Mouse (Mus musculus): ENCODE measurements around the gene Ak2. TPM values are rescaled to one million over a fixed set of nuclear protein-coding genes. Genes with fewer than 3 reads are reported as not detected.

The Ak2 gene
- polyA plus RNA-seq, 1 experiment from 2014 or later: 103 TPM

DNA sequence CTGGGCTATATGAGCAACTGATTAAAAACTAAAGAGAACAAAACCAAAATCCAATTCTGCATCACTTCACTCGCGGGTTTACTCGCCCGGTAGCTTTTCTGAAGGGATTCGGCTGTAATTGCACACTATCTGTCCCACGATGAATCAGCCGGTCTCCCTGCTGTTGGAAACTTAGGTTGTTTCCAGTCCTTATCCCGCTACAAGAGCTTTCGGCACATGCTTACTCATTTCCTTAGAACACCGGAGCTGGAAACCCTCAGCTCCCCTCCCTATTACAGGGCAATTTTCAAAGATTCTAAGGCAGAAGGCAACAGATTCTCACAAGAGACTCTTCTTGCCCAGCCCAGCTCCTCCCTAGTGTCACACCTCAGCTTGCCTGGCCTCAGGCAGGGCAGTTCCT lies 25.4 kb downstream of the Ak2 start:
- Histone ChIP-seq H3K27me3 (replicated peaks; ENCODE audit: control insufficient read depth, insufficient read depth, low read length) (no peaks in the 10 kb centered on the region), H3K9me3 (ENCODE audit: control insufficient read depth, low read length) (no peaks in the 10 kb centered on the region), H3K9ac (replicated peaks; ENCODE audit: low read depth, low read length) (no peak overlapping the region), H3K4me2 (ENCODE audit: low read length) (no peak overlapping the region), H3K36me3 (ENCODE audit: control insufficient read depth, insufficient read depth) (no peaks in the 10 kb centered on the region), H3K4me1 (replicated peaks; ENCODE audit: control insufficient read depth, insufficient read depth, low read length) (peaks cover 14% of the 10 kb centered on the region), H3K4me3 (replicated peaks; ENCODE audit: low read length) (no peak overlapping the region), H3K27ac (ENCODE audit: low read length) (no peak overlapping the region)
- no peak for ATAC-seq
- WGBS: 88% methylated on average over 10 of the region's 10 CpGs

DNA sequence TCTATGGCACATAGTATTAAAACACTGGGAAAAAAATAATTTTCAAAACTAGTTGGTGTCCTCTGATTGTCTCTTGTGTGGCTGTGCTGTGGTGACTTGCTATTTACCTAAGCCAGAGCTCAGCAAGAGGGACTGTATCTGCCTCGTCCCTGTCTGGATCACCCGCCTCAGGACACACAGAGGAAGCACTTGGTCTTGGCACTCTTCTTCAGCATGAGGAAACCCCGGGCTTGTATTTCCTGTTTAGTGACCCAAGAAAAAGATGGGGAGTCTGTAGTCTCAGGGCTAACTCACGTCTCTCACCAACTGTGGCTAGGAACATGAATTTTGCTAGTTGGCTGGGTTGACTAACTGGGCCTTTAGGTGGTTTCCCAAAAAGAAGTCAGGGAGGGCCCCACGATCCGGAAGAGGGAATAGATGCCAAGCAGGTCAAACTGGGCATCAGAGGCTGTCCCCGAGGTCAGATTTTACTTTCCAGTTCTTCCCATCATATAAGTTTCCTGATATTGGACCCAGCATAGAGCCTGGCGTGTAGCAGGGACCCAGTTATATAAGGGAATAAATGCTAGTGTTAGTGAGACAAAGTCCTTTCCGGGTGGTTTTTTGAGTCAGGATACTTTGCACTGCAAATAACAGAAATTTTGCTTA lies 27.2 kb downstream of the Ak2 start:
- Histone ChIP-seq H3K27ac (ENCODE audit: low read length) (no peak overlapping the region), H3K36me3 (ENCODE audit: control insufficient read depth, insufficient read depth) (no peaks in the 10 kb centered on the region), H3K4me2 (ENCODE audit: low read length) (no peak overlapping the region), H3K4me3 (replicated peaks; ENCODE audit: low read length) (no peak overlapping the region), H3K4me1 (replicated peaks; ENCODE audit: control insufficient read depth, insufficient read depth, low read length) (peaks cover 14% of the 10 kb centered on the region), H3K27me3 (replicated peaks; ENCODE audit: control insufficient read depth, insufficient read depth, low read length) (no peaks in the 10 kb centered on the region), H3K9me3 (ENCODE audit: control insufficient read depth, low read length) (no peaks in the 10 kb centered on the region), H3K9ac (replicated peaks; ENCODE audit: low read depth, low read length) (no peak overlapping the region)
- ATAC-seq: no peak
- WGBS: 86% methylated on average over 9 of the region's 9 CpGs

DNA sequence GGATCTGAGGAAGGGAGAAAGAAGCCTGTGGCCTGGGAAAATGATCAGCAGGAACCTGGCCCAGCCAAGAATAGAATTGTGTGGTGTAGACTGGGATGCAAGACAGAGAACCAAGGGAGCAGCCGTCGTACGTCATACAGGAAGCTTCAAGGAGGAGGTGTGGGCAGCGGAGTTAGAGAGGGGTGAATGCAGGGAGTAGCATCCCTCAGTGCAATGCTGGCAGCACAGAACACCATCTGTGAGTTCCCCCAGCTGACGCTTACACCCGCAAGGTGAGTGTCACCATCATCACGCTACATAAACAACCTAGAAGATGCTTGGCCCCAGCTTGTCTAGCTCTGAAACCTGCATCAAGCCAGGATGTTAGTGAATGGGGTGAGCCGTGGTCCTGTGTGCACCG lies 28.0 kb downstream of the Ak2 start:
- peaks cover 14% of the 10 kb centered on the region for H3K4me1 ChIP-seq (replicated peaks; ENCODE audit: control insufficient read depth, insufficient read depth, low read length)
- 62% methylated on average over 9 of the region's 9 CpGs for WGBS
- no peak overlapping the region for H3K4me3 ChIP-seq (replicated peaks; ENCODE audit: low read length)
- H3K9ac ChIP-seq (replicated peaks; ENCODE audit: low read depth, low read length): no peak overlapping the region
- no peaks in the 10 kb centered on the region for H3K36me3 ChIP-seq (ENCODE audit: control insufficient read depth, insufficient read depth)
- no peak for ATAC-seq
- no peak overlapping the region for H3K4me2 ChIP-seq (ENCODE audit: low read length)
- H3K9me3 ChIP-seq (ENCODE audit: control insufficient read depth, low read length): no peaks in the 10 kb centered on the region
- no peak overlapping the region for H3K27ac ChIP-seq (ENCODE audit: low read length)
- no peaks in the 10 kb centered on the region for H3K27me3 ChIP-seq (replicated peaks; ENCODE audit: control insufficient read depth, insufficient read depth, low read length)

DNA sequence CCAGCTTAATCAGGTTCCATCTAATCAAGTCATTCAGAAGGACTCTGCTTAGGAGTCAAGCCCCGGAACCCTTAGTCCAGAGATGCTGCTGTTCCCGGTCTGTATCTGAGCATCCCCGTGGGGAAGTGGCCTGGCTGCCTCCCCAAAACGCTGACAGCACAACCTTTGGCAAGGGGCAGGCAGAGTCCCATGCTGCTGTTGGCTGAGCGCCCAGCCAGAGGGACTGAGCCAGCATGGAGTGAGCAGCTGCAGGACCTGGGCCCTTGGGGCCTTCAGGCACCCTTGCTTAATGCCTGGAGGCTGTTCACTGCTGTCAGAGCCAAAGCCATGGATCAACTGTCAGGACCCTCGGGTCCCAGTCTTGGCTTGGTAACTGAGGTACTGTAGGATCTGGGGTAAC lies 28.7 kb downstream of the Ak2 start:
- Histone ChIP-seq H3K36me3 (ENCODE audit: control insufficient read depth, insufficient read depth) (no peaks in the 10 kb centered on the region), H3K9ac (replicated peaks; ENCODE audit: low read depth, low read length) (no peak overlapping the region), H3K27me3 (replicated peaks; ENCODE audit: control insufficient read depth, insufficient read depth, low read length) (no peaks in the 10 kb centered on the region), H3K27ac (ENCODE audit: low read length) (no peak overlapping the region), H3K9me3 (ENCODE audit: control insufficient read depth, low read length) (no peaks in the 10 kb centered on the region), H3K4me1 (replicated peaks; ENCODE audit: control insufficient read depth, insufficient read depth, low read length) (peaks cover 14% of the 10 kb centered on the region), H3K4me2 (ENCODE audit: low read length) (no peak overlapping the region), H3K4me3 (replicated peaks; ENCODE audit: low read length) (no peak overlapping the region)
- WGBS: 30% methylated on average over 6 of the region's 6 CpGs
- peak; percentile 64 for ATAC-seq

DNA sequence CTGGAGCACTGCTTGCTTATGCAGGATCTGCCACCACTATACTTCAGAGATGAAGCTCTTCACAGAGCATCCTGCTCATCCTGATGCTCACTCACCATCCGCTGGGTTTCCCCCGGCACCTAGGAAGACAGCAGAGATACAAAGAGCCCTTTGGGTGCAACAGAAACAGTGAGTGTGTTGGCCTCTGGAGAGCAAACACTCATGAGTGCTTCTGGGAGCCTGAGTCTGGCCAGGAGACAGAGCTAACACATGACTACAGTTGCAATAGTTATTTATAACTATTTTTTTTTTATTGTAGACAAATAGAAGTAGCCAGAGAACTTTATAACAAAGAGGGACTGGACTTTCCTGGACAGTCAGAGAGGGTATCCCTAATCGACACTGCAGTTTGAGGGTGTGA lies 29.7 kb downstream of the Ak2 start:
- no peaks in the 10 kb centered on the region for H3K9me3 ChIP-seq (ENCODE audit: control insufficient read depth, low read length)
- H3K4me3 ChIP-seq (replicated peaks; ENCODE audit: low read length): no peak overlapping the region
- H3K36me3 ChIP-seq (ENCODE audit: control insufficient read depth, insufficient read depth): no peaks in the 10 kb centered on the region
- 94% methylated on average over 3 of the region's 3 CpGs for WGBS
- H3K9ac ChIP-seq (replicated peaks; ENCODE audit: low read depth, low read length): no peak overlapping the region
- peaks cover 14% of the 10 kb centered on the region for H3K4me1 ChIP-seq (replicated peaks; ENCODE audit: control insufficient read depth, insufficient read depth, low read length)
- no peak overlapping the region for H3K4me2 ChIP-seq (ENCODE audit: low read length)
- H3K27me3 ChIP-seq (replicated peaks; ENCODE audit: control insufficient read depth, insufficient read depth, low read length): no peaks in the 10 kb centered on the region
- ATAC-seq: no peak
- no peak overlapping the region for H3K27ac ChIP-seq (ENCODE audit: low read length)

DNA sequence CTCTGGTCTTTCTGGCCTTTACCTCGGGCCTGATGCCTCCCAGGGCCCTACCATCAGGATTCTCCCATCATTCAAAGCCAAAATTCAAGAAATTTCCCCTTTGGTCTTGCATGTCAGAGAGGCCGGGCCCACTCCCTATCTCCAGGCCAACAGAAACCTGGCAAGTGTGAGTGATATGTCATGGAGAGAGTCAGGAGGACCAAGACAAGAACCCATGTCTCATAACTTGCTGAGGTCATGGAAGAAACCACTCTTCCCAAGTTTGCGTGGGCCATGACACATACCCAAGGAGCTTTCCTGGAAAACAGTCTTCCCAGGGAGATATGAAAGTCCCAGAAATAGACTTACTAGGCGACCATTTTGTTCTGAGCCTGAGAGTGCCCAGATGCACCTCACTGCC lies 30.1 kb downstream of the Ak2 start:
- Histone ChIP-seq H3K4me2 (ENCODE audit: low read length) (no peak overlapping the region), H3K27me3 (replicated peaks; ENCODE audit: control insufficient read depth, insufficient read depth, low read length) (no peaks in the 10 kb centered on the region), H3K4me3 (replicated peaks; ENCODE audit: low read length) (no peak overlapping the region), H3K27ac (ENCODE audit: low read length) (no peak overlapping the region), H3K9ac (replicated peaks; ENCODE audit: low read depth, low read length) (no peak overlapping the region), H3K36me3 (ENCODE audit: control insufficient read depth, insufficient read depth) (no peaks in the 10 kb centered on the region), H3K4me1 (replicated peaks; ENCODE audit: control insufficient read depth, insufficient read depth, low read length) (peaks cover 14% of the 10 kb centered on the region), H3K9me3 (ENCODE audit: control insufficient read depth, low read length) (no peaks in the 10 kb centered on the region)
- WGBS: 81% methylated on average over 4 of the region's 4 CpGs
- no peak for ATAC-seq

DNA sequence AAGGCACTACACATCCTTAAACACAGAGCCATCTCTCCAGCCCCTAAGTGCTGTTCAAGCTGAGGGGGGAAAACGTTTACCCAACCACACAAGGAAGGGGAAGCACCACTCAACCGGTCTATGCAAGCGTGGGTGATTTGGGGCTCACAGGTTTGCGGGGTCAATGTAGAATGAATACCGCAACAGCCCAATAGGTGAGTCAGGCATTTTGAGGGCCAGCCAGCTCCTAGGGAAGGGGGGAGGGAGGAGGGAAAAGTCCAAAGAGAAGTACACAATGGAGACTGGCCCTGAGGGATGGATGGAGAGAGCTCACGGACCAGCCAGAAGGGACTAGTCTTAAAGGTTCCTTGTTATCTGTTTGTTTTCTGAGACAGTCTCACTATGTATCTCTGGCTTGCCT lies 32.1 kb downstream of the Ak2 start:
- H3K9me3 ChIP-seq (ENCODE audit: control insufficient read depth, low read length): no peaks in the 10 kb centered on the region

DNA sequence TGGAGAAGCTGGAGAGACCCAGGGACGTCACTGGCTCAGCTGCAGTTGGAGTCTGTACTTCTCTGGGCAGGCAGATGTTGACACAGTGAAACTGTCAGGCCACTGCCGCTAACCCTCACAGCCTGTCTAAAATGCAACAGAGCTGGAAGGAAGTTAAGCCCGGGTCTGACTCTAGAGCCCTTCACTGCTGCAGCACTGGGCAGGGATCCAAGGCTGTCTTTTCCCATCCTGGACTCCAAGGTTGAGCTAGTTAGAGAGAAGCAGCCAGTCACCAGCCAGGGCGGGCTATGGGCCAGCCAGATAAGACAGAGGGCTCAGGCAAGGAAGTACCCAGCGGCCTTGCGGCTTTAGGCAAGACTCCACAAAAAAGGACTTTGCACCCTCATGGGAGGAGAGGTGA lies 33.0 kb downstream of the Ak2 start:
- no peak for ATAC-seq
- H3K27me3 ChIP-seq (replicated peaks; ENCODE audit: control insufficient read depth, insufficient read depth, low read length): no peaks in the 10 kb centered on the region
- WGBS: 63% methylated on average over 6 of the region's 6 CpGs
- H3K9me3 ChIP-seq (ENCODE audit: control insufficient read depth, low read length): no peaks in the 10 kb centered on the region
- H3K4me2 ChIP-seq (ENCODE audit: low read length): no peak overlapping the region
- no peaks in the 10 kb centered on the region for H3K36me3 ChIP-seq (ENCODE audit: control insufficient read depth, insufficient read depth)
- no peak overlapping the region for H3K27ac ChIP-seq (ENCODE audit: low read length)
- H3K4me1 ChIP-seq (replicated peaks; ENCODE audit: control insufficient read depth, insufficient read depth, low read length): peaks cover 11% of the 10 kb centered on the region
- H3K9ac ChIP-seq (replicated peaks; ENCODE audit: low read depth, low read length): no peak overlapping the region
- H3K4me3 ChIP-seq (replicated peaks; ENCODE audit: low read length): no peak overlapping the region

More for the DNA sequence above, 32.1 kb downstream of the Ak2 start:
- Histone ChIP-seq H3K27ac (ENCODE audit: low read length) (no peak overlapping the region), H3K4me3 (replicated peaks; ENCODE audit: low read length) (no peak overlapping the region), H3K4me1 (replicated peaks; ENCODE audit: control insufficient read depth, insufficient read depth, low read length) (peaks cover 14% of the 10 kb centered on the region), H3K4me2 (ENCODE audit: low read length) (no peak overlapping the region), H3K9ac (replicated peaks; ENCODE audit: low read depth, low read length) (no peak overlapping the region), H3K27me3 (replicated peaks; ENCODE audit: control insufficient read depth, insufficient read depth, low read length) (no peaks in the 10 kb centered on the region), H3K36me3 (ENCODE audit: control insufficient read depth, insufficient read depth) (no peaks in the 10 kb centered on the region)
- 76% methylated on average over 6 of the region's 6 CpGs for WGBS
- no peak for ATAC-seq

DNA sequence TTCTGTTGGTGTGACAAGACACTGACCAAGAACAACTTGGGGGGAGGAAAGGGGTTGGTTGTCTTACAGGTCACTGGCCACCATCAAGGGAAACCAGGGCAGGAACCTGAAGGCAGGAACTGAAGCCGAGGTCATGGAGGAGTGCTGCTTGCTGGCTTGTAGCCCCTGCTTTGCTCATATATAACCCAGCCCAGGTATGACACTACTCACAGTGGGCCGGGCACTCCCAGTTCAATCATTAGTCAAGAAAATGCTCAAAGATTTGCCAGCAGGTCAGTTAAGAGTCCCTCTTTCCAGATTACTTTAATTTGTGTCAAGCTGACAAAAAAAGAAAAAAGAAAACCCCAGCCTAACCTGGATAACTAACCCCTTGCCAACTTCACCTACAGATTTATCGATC lies 33.9 kb downstream of the Ak2 start:
- no peak for ATAC-seq
- Histone ChIP-seq H3K4me3 (replicated peaks; ENCODE audit: low read length) (no peak overlapping the region), H3K36me3 (ENCODE audit: control insufficient read depth, insufficient read depth) (no peaks in the 10 kb centered on the region), H3K9ac (replicated peaks; ENCODE audit: low read depth, low read length) (no peak overlapping the region), H3K27ac (ENCODE audit: low read length) (no peak overlapping the region), H3K9me3 (ENCODE audit: control insufficient read depth, low read length) (no peaks in the 10 kb centered on the region), H3K4me2 (ENCODE audit: low read length) (no peak overlapping the region), H3K27me3 (replicated peaks; ENCODE audit: control insufficient read depth, insufficient read depth, low read length) (no peaks in the 10 kb centered on the region), H3K4me1 (replicated peaks; ENCODE audit: control insufficient read depth, insufficient read depth, low read length) (peaks cover 2% of the 10 kb centered on the region; the same call in 1 of the 2 replicates)
- 98% methylated on average over 3 of the region's 3 CpGs for WGBS

DNA sequence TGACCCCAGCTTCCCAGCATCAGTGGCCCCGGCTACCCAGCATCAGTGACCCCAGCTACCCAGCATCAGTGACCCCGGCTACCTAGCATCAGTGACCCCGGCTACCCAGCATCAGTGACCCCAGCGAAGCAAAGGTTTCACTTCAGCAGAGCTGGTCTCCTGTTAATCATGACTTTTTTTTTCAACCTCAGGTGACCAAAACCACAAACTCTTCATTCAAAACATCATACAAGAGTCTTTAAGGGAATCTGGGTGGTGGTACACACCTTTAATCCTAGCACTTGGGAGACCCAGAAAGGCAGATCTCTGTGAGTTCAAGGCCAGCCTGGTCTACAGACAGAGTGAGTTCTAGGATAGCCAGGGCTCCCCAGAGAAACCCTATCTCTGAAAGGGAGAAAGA lies 39.0 kb downstream of the Ak2 start:
- H3K9me3 ChIP-seq (ENCODE audit: control insufficient read depth, low read length): no peaks in the 10 kb centered on the region
- no peak overlapping the region for H3K4me2 ChIP-seq (ENCODE audit: low read length)
- no peak overlapping the region for H3K9ac ChIP-seq (replicated peaks; ENCODE audit: low read depth, low read length)
- H3K4me3 ChIP-seq (replicated peaks; ENCODE audit: low read length): no peak overlapping the region
- H3K27ac ChIP-seq (ENCODE audit: low read length): no peak overlapping the region
- ATAC-seq: no peak
- 91% methylated on average over 4 of the region's 4 CpGs for WGBS
- H3K4me1 ChIP-seq (replicated peaks; ENCODE audit: control insufficient read depth, insufficient read depth, low read length): peaks cover 4% of the 10 kb centered on the region
- no peaks in the 10 kb centered on the region for H3K27me3 ChIP-seq (replicated peaks; ENCODE audit: control insufficient read depth, insufficient read depth, low read length)
- H3K36me3 ChIP-seq (ENCODE audit: control insufficient read depth, insufficient read depth): no peaks in the 10 kb centered on the region

Data from forebrain, embryonic 16.5 days (tissue).